Mouse (Mus musculus) ES-Bruce4 (cell line): Measurements from ENCODE around the gene Tubb2b.

Experiments used
- CTCF ChIP-seq: IDR thresholded peaks from one replicate; pipeline ENCODE4 v1.8.1; 2011; ENCODE audit warnings: low read depth, low read length
- POLR2A ChIP-seq: IDR thresholded peaks from one replicate; pipeline ENCODE4 v1.8.1; 2011; ENCODE audit warnings: low read length; ENCODE audit not compliant: insufficient read depth

GRCm38 (mm10) chr13:34089358-34089757 is 40.9 kb downstream of the Tubb2b start:
- TF ChIP-seq CTCF (no peak), POLR2A (no peak)
